Comparison of ENCODE assay signal across 13 mouse cellular contexts in the genomic region with DNA sequence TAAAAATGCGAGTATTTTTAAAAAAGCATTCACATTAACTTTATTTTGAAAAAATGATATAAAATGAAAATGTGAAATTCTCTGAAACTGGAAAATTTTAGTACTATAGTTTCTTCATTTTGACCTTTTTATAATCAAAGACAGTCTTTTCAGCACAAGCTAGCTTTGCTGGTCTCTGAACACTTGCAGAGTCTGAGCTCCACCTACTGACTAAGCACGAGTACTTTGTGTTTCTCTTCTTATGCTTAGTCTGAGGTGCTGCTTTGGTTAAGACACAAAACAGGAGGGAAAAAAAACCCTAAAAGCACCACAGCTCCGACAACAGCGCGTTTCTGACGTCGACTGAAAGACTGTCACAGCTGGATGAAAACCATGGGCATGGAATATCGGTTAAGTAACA.
A peak's percentile ranks its signal among the peaks of the same experiment; 100 is the strongest.
DNase-seq lines count a peak whose midpoint lies in the region; TF ChIP-seq lines count a peak whose summit lies in the region.
"Had no signal": no experiment of that assay in that cellular context is flagged by ENCODE, and none has a peak within 500 bp of the region (broad histone marks: within the 10 kb centered on the region; RNA-seq: fewer than 3 reads in every experiment).

No protein-coding gene starts in this region.

- TF ChIP-seq CTCF in layer of hippocampus, adult 2 months (conservative IDR thresholded peaks at IDR 0.05): peak; percentile 78
- peak; percentile 58; the same call in 1 of the 2 replicates for TF ChIP-seq CTCF in cortical plate, adult 2 months (IDR thresholded peaks at IDR 0.05; ENCODE audit: extremely low read depth, insufficient read depth, low read length)

- H3K27ac ChIP-seq in layer of hippocampus, adult 2 months: no peak overlapping the region
- H3K27ac ChIP-seq in cortical plate, adult 2 months (ENCODE audit: insufficient read depth, low read length): no peak overlapping the region
- H3K27ac ChIP-seq: embryonic facial prominence, embryonic 12.5 days; hindbrain, embryonic 12.5 days; macrophage; neural tube, embryonic 13.5 days had no signal

- H3K4me1 ChIP-seq in cortical plate, adult 2 months (ENCODE audit: control insufficient read depth, insufficient read depth, low read length): no peaks in the 10 kb centered on the region
- H3K4me1 ChIP-seq: embryonic facial prominence, embryonic 12.5 days; hindbrain, embryonic 12.5 days; neural tube, embryonic 13.5 days had no signal

- DNase-seq in cerebellum, postnatal 14 days: peak; percentile 4 to 5
- no peak for DNase-seq in cerebellum, adult 11-12 months
- DNase-seq in layer of hippocampus, adult 2 months (ENCODE audit: low spot score in 2 of 2): peak; percentile 17 to 20
- no peak for DNase-seq in layer of hippocampus, adult 8-10 months (ENCODE audit: low spot score in 2 of 2)
- DNase-seq in 416B (ENCODE audit: low read depth): peak; percentile 46
- no peak for DNase-seq in thymus, postnatal 10 days (ENCODE audit: low spot score in 2 of 2)
- DNase-seq in urinary bladder, postnatal 14 days (ENCODE audit: low spot score): no peak
- DNase-seq: gastrocnemius, postnatal 36 days had no signal

- TF ChIP-seq POLR2A in cortical plate, adult 2 months (IDR thresholded peaks at IDR 0.05; ENCODE audit: extremely low read depth, insufficient read depth, low read length): no peak

- H3K4me3 ChIP-seq in layer of hippocampus, adult 2 months: no peak overlapping the region
- no peak overlapping the region for H3K4me3 ChIP-seq in cortical plate, adult 2 months (ENCODE audit: insufficient read depth, low read length)
- H3K4me3 ChIP-seq: embryonic facial prominence, embryonic 12.5 days; hindbrain, embryonic 12.5 days; neural tube, embryonic 13.5 days had no signal

Comparison
In these comparisons a context has a peak if more than half of its experiments do, and no peak if none do; other contexts are left out.
1. DNase-seq: peak in cerebellum, postnatal 14 days (2 of 2), layer of hippocampus, adult 2 months (2 of 2) and 416B (single experiment); none in cerebellum, adult 11-12 months (single experiment), layer of hippocampus, adult 8-10 months (0 of 2), thymus, postnatal 10 days (0 of 2) and urinary bladder, postnatal 14 days (single experiment).